Mouse (Mus musculus) MEL-GATA-1-ER (cell line): ENCODE data around the gene Hacd3.

Experiments used
- DNase-seq: peaks from one replicate; pipeline ENCODE4 v3.0.0-alpha.2; 2012; ENCODE audit warnings: low read depth; ENCODE audit errors: extremely low read depth

Hacd3 gene

GRCm38 (mm10) chr9:65020991-65021886 is at the start of gene Hacd3:
TSS of gene Hacd3 (minus strand) at chr9:65021693.
- DNase-seq, result no peak

GRCm38 (mm10) chr9:65070587-65070986 is 49.1 kb upstream of the Hacd3 start:
- no peak for DNase-seq

GRCm38 (mm10) chr9:65064251-65064650 is 42.8 kb upstream of the Hacd3 start:
- no peak for DNase-seq

- DNase-seq, result no peak
These were observed 29.5 kb upstream of the Hacd3 start for GRCm38 (mm10) chr9:65050981-65051380.

GRCm38 (mm10) chr9:65049422-65049821 is 27.9 kb upstream of the Hacd3 start:
- DNase-seq, result no peak

- DNase-seq, result no peak
These were observed 25.5 kb upstream of the Hacd3 start for GRCm38 (mm10) chr9:65046993-65047392.

- no peak for DNase-seq
These were observed 19.9 kb upstream of the Hacd3 start for GRCm38 (mm10) chr9:65041430-65041829.

- no peak for DNase-seq
These were observed 15.4 kb upstream of the Hacd3 start for GRCm38 (mm10) chr9:65036861-65037260.

- no peak for DNase-seq
These were observed 15.0 kb upstream of the Hacd3 start for GRCm38 (mm10) chr9:65036456-65036855.

GRCm38 (mm10) chr9:65032269-65033108 is 11.0 kb upstream of the Hacd3 start, which contains the start of gene Dpp8:
TSS of gene Dpp8 (plus strand) at chr9:65032414.
- DNase-seq, result peak; percentile 82

GRCm38 (mm10) chr9:65031894-65032268 is 10.4 kb upstream of the Hacd3 start:
- no peak for DNase-seq

- peak; percentile 50 for DNase-seq
These were observed 9.9 kb upstream of the Hacd3 start for GRCm38 (mm10) chr9:65031355-65031754.

GRCm38 (mm10) chr9:65028313-65028712 is 6.8 kb upstream of the Hacd3 start:
- DNase-seq, result no peak

- no peak for DNase-seq
These were observed 5.7 kb upstream of the Hacd3 start for GRCm38 (mm10) chr9:65027241-65027640.

GRCm38 (mm10) chr9:65023447-65023846 is 2.0 kb upstream of the Hacd3 start:
- DNase-seq, result no peak

- no peak for DNase-seq
These were observed 1.2 kb upstream of the Hacd3 start for GRCm38 (mm10) chr9:65022580-65023135.

- DNase-seq, result peak; percentile 60
These were observed 540 bp upstream of the Hacd3 start for GRCm38 (mm10) chr9:65021887-65022579.

- DNase-seq, result no peak
These were observed 1.4 kb downstream of the Hacd3 start for GRCm38 (mm10) chr9:65020128-65020527.

- DNase-seq, result no peak
These were observed 2.3 kb downstream of the Hacd3 start for GRCm38 (mm10) chr9:65019146-65019545.

GRCm38 (mm10) chr9:65018588-65019121 is 2.8 kb downstream of the Hacd3 start:
- no peak for DNase-seq

- DNase-seq, result no peak
These were observed 3.6 kb downstream of the Hacd3 start for GRCm38 (mm10) chr9:65017896-65018295.
